Mouse (Mus musculus) liver, embryonic 12.5 days (tissue): ENCODE measurements around the gene Slc38a5. TPM values are rescaled to one million over a fixed set of nuclear protein-coding genes. Genes with fewer than 3 reads are reported as not detected.
A peak's percentile ranks its signal among the peaks of the same experiment; 100 is the strongest.
"Not testable (repeated sequence)": the region's sequence is repeated elsewhere in the genome, so short reads cannot be mapped to it uniquely, and the experiment has no call there.

Experiments used
- ATAC-seq: fragments of 200-750 bp; cut with Nextera tagmentation; 2 replicates; pipeline ENCODE4 v1.8.0; 2017; ENCODE audit warnings: moderate number of reproducible peaks, mild to moderate bottlenecking, moderate library complexity
- H3K27ac ChIP-seq: fragments of 300-500 bp; sonication (generic); 2 replicates; pipeline ENCODE4 v1.5.1; 2016; ENCODE audit warnings: mild to moderate bottlenecking
- H3K27me3 ChIP-seq: fragments of 300-500 bp; sonication (generic); replicated peaks from 2 replicates; pipeline ENCODE4 v1.6.1; 2016; ENCODE audit warnings: mild to moderate bottlenecking, moderate library complexity
- H3K36me3 ChIP-seq: fragments of 300-500 bp; sonication (generic); 2 replicates; pipeline ENCODE4 v1.6.1; 2016; ENCODE audit warnings: mild to moderate bottlenecking, moderate library complexity
- H3K4me1 ChIP-seq: fragments of 300-500 bp; sonication (generic); 2 replicates; pipeline ENCODE4 v1.6.1; 2016
- H3K4me2 ChIP-seq: fragments of 300-500 bp; sonication (generic); 2 replicates; pipeline ENCODE4 v1.6.1; 2016; ENCODE audit warnings: mild to moderate bottlenecking, moderate library complexity
- H3K4me3 ChIP-seq: fragments of 300-500 bp; sonication (generic); 2 replicates; pipeline ENCODE4 v1.5.1; 2016; ENCODE audit warnings: mild to moderate bottlenecking, moderate library complexity
- H3K9ac ChIP-seq: fragments of 300-500 bp; sonication (generic); 2 replicates; pipeline ENCODE4 v1.6.1; 2016; ENCODE audit warnings: mild to moderate bottlenecking, moderate library complexity
- H3K9me3 ChIP-seq: fragments of 300-500 bp; sonication (generic); replicated peaks from 2 replicates; pipeline ENCODE4 v1.6.1; 2016; ENCODE audit warnings: mild to moderate bottlenecking, moderate library complexity
- whole genome bisulfite sequencing: fragments of 180-500 bp; shearing (Covaris S2); methylation state at CpG from one replicate; pipeline ENCODE4 v1.1.7; 2016; ENCODE audit not compliant: insufficient replicate concordance; 5-methylcytosine and 5-hydroxymethylcytosine counted together
- polyA plus RNA-seq: library from polyadenylated mRNA; unstranded; fragments of >200 nt; fragmentation: Nextera tagmentation; extraction: Ambion mirVana; gene quantifications from 2 replicates; pipeline ENCODE4 v1.2.1, GENCODE M21; 2016

The Slc38a5 gene
- polyA plus RNA-seq, 1 experiment from 2014 or later = 77.7 TPM

DNA sequence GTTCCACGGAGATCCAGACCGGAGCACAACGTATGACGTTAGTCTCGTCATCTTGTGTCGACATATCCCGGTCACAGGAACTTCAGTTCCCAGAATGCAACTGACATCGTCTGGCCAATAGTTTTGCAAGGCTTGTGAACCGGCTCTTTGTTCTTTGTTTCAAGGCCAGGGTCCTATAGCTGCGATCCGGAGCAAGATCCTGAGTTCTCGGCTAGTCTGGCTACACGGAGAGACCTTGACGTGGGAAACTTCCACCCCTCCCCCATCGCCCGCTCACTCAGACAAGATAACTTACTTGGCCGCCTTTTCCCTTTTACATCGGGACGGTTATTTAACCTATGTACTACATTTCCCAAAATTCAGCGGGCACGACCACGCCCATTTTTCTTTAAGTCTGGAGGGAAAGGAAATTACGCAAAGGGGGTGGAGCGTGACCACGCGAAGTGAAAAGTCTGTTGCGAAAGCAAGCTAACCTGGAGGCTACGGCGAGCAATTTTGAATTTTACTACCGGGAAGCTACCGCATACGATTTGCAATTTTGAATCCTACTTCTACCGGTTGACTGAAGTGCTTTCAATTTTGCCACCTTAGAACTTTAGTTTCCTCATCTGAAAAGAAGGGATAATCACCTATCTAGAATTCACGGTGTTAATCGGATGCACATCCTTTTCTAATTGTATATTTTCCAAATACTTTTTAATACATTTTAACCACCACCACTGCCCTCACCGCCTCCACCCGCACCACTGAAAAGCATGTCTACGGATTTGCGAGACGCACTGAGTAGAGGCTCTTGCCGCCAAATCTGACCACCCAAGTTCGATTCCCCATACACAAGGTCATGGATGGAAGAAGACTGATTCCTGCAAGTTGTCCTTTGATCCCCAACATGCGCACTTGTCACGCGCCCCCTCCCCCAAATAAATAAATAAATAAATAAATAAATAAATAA lies 18.3 kb upstream of the Slc38a5 start, which contains the start of gene Ftsj1:
TSS of gene Ftsj1 (minus strand) at position 73 of the 952 bp plus-strand sequence.
- H3K9me3 ChIP-seq = no peaks in the 10 kb centered on the region

GRCm38 (mm10) chrX:8253711-8254110 lies 17.2 kb upstream of the Slc38a5 start:
- no peak for ATAC-seq
- Histone ChIP-seq H3K9me3 (no peaks in the 10 kb centered on the region), H3K4me3 (no peak overlapping the region), H3K27ac (no peak overlapping the region), H3K9ac (no peak overlapping the region), H3K27me3 (no peaks in the 10 kb centered on the region), H3K4me1 (peaks cover 16% of the 10 kb centered on the region), H3K36me3 (peaks cover 19% of the 10 kb centered on the region), H3K4me2 (no peak overlapping the region)
- WGBS = 76% methylated on average over 2 of the region's 2 CpGs

More for the DNA sequence above, 18.3 kb upstream of the Slc38a5 start, which contains the start of gene Ftsj1:
- Histone ChIP-seq H3K4me3 (peak within 1 kb of the TSS; percentile 73), H3K27me3 (no peaks in the 10 kb centered on the region), H3K36me3 (peaks cover 19% of the 10 kb centered on the region), H3K27ac (peak within 1 kb of the TSS; percentile 78), H3K9ac (peak within 1 kb of the TSS; percentile 74), H3K4me2 (peak within 1 kb of the TSS; percentile 68), H3K4me1 (peaks cover 16% of the 10 kb centered on the region)
- ATAC-seq = peak; percentile 90
- WGBS = 5% methylated on average over 45 of the region's 45 CpGs

- no peaks in the 10 kb centered on the region for H3K27me3 ChIP-seq
- H3K9me3 ChIP-seq = no peaks in the 10 kb centered on the region
- no peak overlapping the region for H3K4me2 ChIP-seq
- peaks cover 11% of the 10 kb centered on the region for H3K4me1 ChIP-seq
- H3K4me3 ChIP-seq = no peak overlapping the region
- no peak for ATAC-seq
- no peaks in the 10 kb centered on the region for H3K36me3 ChIP-seq
- no peak overlapping the region for H3K9ac ChIP-seq
- 22% methylated on average over 5 of the region's 6 CpGs for WGBS
- H3K27ac ChIP-seq = no peak overlapping the region
Measured at GRCm38 (mm10) chrX:8255807-8256206, 15.1 kb upstream of the Slc38a5 start.

DNA sequence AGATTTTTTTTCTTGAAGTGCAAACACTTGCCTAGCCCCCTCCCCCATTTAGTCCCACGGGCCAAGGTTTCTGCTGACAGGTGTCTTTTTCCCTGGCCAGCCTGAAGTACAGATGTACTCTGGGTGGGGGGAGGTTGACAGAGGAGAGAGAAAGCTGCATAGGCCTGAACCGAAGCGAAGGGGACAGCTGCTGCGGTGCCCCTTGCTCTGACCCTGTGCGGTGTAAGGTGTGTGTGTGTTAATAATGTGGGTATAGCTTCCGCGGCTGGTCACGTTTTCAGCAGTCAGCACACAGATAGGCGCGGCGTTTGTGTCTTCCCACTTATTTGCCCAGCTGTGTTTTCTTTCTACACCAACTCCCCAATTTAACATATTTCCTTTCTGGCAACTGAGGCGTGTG lies 11.5 kb upstream of the Slc38a5 start:
- no peak for ATAC-seq
- H3K27ac ChIP-seq = no peak overlapping the region
- no peaks in the 10 kb centered on the region for H3K27me3 ChIP-seq
- no peak overlapping the region for H3K4me3 ChIP-seq
- H3K36me3 ChIP-seq = no peaks in the 10 kb centered on the region
- H3K4me2 ChIP-seq = no peak overlapping the region
- WGBS = 76% methylated on average over 12 of the region's 12 CpGs
- H3K9me3 ChIP-seq = no peaks in the 10 kb centered on the region
- H3K9ac ChIP-seq = no peak overlapping the region
- H3K4me1 ChIP-seq = peaks cover 26% of the 10 kb centered on the region

DNA sequence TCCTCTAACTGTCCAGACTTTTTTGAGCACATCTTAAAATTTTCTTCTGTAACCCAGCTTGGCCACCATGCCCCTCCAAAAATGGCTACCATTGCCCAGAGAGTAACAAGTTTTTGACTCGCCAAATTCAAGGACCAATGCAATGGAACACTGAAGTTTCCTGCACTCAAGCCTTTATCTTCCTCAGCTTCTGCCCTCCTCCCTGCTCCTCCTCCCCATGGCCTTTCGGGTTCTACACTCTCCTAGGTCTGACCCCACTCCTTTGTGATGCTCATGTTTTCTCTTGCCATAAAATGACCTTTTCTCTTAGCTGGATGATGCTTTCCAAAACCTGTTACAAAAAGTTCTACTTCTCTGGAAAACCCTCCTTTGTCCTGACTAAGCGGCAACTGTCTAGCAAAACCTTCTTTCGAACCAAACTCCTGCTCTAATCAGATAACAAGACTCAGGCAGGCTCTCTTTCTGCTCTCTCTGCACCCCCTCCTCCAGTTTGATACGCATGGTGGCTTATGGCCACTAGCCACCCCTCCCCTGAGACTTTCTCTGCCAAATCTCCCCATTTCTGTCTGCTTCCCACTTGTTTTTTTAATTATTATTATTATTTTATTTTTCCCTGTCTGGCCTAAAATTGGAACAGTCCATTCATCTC lies 7.7 kb upstream of the Slc38a5 start:
- peak overlapping the region; percentile 25 for H3K4me2 ChIP-seq
- H3K27me3 ChIP-seq = no peaks in the 10 kb centered on the region
- H3K9me3 ChIP-seq = no peaks in the 10 kb centered on the region
- ATAC-seq = peak; percentile 63; the same call in 1 of the 2 replicates
- peak overlapping the region; percentile 31; the same call in 1 of the 2 replicates for H3K9ac ChIP-seq
- H3K36me3 ChIP-seq = no peaks in the 10 kb centered on the region
- peaks cover 27% of the 10 kb centered on the region for H3K4me1 ChIP-seq
- peak overlapping the region; percentile 60; the same call in 1 of the 2 replicates for H3K27ac ChIP-seq
- H3K4me3 ChIP-seq = no peak overlapping the region
- 27% methylated on average over 5 of the region's 5 CpGs for WGBS

GRCm38 (mm10) chrX:8264222-8264621 lies 6.7 kb upstream of the Slc38a5 start:
- Histone ChIP-seq H3K4me2 (peak overlapping the region; percentile 25), H3K4me3 (no peak overlapping the region), H3K27ac (peak overlapping the region; percentile 60; the same call in 1 of the 2 replicates), H3K4me1 (peaks cover 27% of the 10 kb centered on the region), H3K36me3 (no peaks in the 10 kb centered on the region), H3K9me3 (no peaks in the 10 kb centered on the region), H3K27me3 (no peaks in the 10 kb centered on the region), H3K9ac (no peak overlapping the region)
- WGBS = 29% methylated on average over 3 of the region's 3 CpGs
- ATAC-seq = peak; percentile 87

- H3K4me1 ChIP-seq = peaks cover 27% of the 10 kb centered on the region
- H3K9me3 ChIP-seq = no peaks in the 10 kb centered on the region
- peak overlapping the region; percentile 63 for H3K4me3 ChIP-seq
- WGBS = 9% methylated on average over 9 of the region's 10 CpGs
- peak overlapping the region; percentile 76 for H3K4me2 ChIP-seq
- ATAC-seq = peak; percentile 94
- H3K27me3 ChIP-seq = no peaks in the 10 kb centered on the region
- H3K9ac ChIP-seq = peak overlapping the region; percentile 73
- H3K36me3 ChIP-seq = peaks cover 17% of the 10 kb centered on the region
- H3K27ac ChIP-seq = peak overlapping the region; percentile 88
Measured at GRCm38 (mm10) chrX:8272000-8272399, 1.1 kb downstream of the Slc38a5 start.

- peaks cover 37% of the 10 kb centered on the region for H3K36me3 ChIP-seq
- no peak for ATAC-seq
- H3K4me1 ChIP-seq = peaks cover 27% of the 10 kb centered on the region
- no peaks in the 10 kb centered on the region for H3K9me3 ChIP-seq
- H3K27ac ChIP-seq = no peak overlapping the region
- no peaks in the 10 kb centered on the region for H3K27me3 ChIP-seq
- peak overlapping the region; percentile 76 for H3K4me2 ChIP-seq
- peak overlapping the region; percentile 63 for H3K4me3 ChIP-seq
- WGBS = 80% methylated on average over 5 of the region's 5 CpGs
- H3K9ac ChIP-seq = no peak overlapping the region
Measured at GRCm38 (mm10) chrX:8274056-8274455, 3.1 kb downstream of the Slc38a5 start.

GRCm38 (mm10) chrX:8288621-8289020 lies 17.7 kb downstream of the Slc38a5 start:
- no peak for ATAC-seq
- no peaks in the 10 kb centered on the region for H3K36me3 ChIP-seq
- H3K4me2 ChIP-seq = no peak overlapping the region
- no peaks in the 10 kb centered on the region for H3K27me3 ChIP-seq
- no peak overlapping the region for H3K9ac ChIP-seq
- no peak overlapping the region for H3K4me3 ChIP-seq
- H3K27ac ChIP-seq = no peak overlapping the region
- H3K9me3 ChIP-seq = no peaks in the 10 kb centered on the region
- no peaks in the 10 kb centered on the region for H3K4me1 ChIP-seq
- 65% methylated on average over 5 of the region's 5 CpGs for WGBS

DNA sequence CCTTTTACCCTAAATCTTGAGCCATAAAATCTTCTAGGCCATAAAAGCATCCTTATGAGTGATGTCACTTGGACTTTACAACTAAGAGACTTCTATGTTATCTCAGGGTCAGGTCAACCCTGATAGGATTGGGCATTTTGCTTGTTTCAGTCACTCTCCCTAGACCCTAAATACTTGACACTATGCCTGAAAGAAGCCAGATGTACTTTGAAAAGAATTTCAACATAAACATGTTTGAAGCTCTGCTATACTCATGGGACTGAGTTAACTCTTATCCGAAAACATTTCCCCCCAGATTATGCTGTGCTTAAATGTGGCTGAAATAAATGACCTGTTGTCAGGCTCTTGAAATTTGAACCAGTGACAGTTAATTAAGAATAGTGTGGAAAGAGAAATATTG lies 38.4 kb downstream of the Slc38a5 start:
- 71% methylated on average over 1 of the region's 1 CpGs for WGBS
- no peak overlapping the region for H3K4me3 ChIP-seq
- no peak overlapping the region for H3K9ac ChIP-seq
- ATAC-seq = no peak
- H3K4me1 ChIP-seq = no peaks in the 10 kb centered on the region
- no peaks in the 10 kb centered on the region for H3K36me3 ChIP-seq
- no peaks in the 10 kb centered on the region for H3K27me3 ChIP-seq
- no peaks in the 10 kb centered on the region for H3K9me3 ChIP-seq
- H3K4me2 ChIP-seq = no peak overlapping the region
- H3K27ac ChIP-seq = no peak overlapping the region

- 2% methylated on average over 7 of the region's 7 CpGs for WGBS
- H3K27ac ChIP-seq, H3K4me2 ChIP-seq, ATAC-seq, H3K9me3 ChIP-seq, H3K4me3 ChIP-seq, H3K9ac ChIP-seq, H3K4me1 ChIP-seq, H3K36me3 ChIP-seq, H3K27me3 ChIP-seq: not testable (repeated sequence)
Measured at GRCm38 (mm10) chrX:8314905-8315304, 44.0 kb downstream of the Slc38a5 start.

DNA sequence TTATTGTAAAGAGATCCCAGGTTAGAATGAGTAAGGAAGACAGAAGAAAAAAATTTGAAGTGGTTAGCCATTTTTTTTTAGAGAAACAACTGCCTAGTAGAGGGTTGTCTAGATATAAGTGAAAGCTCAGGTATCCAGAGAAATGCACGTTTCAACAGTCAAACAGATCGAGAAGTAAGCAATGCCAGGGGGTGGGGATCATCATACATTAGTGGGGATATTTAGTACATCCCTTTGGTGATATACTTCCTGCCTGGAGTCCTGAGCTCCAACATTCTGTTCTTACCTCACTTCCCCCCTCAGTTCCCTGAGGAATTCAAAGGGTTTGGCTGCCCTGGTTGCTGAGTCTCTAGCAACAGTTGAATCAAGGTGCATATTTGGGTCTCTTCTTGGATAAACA lies 56.2 kb downstream of the Slc38a5 start, which contains the start of gene Ssxb10:
TSS of gene Ssxb10 (plus strand) at position 301 of the 400 bp plus-strand sequence.
- H3K27me3 ChIP-seq = no peaks in the 10 kb centered on the region
- no peak within 1 kb of the TSS for H3K27ac ChIP-seq
- H3K9ac ChIP-seq = no peak within 1 kb of the TSS
- no peak within 1 kb of the TSS for H3K4me2 ChIP-seq
- 0 out of 2 replicates have a peak, but pooled peaks cover 4% of the 10 kb centered on the region for H3K9me3 ChIP-seq
- ATAC-seq = no peak
- H3K36me3 ChIP-seq = no peaks in the 10 kb centered on the region
- no peak within 1 kb of the TSS for H3K4me3 ChIP-seq
- 26% methylated on average over 2 of the region's 2 CpGs for WGBS
- H3K4me1 ChIP-seq = no peaks in the 10 kb centered on the region
